ENCODE assay signal across 27 mouse cellular contexts in genomic region chr14:30092021-30092420, GRCm38 (mm10).
DNase-seq lines count a peak whose midpoint lies in the region; ATAC-seq lines count a peak whose summit lies in the region.
"Had no signal": no experiment of that assay in that cellular context is flagged by ENCODE, and none has a peak within 500 bp of the region (broad histone marks: within the 10 kb centered on the region; RNA-seq: fewer than 3 reads in every experiment).

No protein-coding gene starts in this region.

- H3K9ac ChIP-seq in hindbrain, embryonic 11.5 days (ENCODE audit: low read depth, low read length), result no peak overlapping the region
- H3K9ac ChIP-seq in neural tube, embryonic 15.5 days (replicated peaks), result no peak overlapping the region
- H3K9ac ChIP-seq: embryonic facial prominence, embryonic 12.5 days; embryonic facial prominence, embryonic 15.5 days; forebrain, embryonic 12.5 days; forebrain, embryonic 15.5 days; heart, embryonic 12.5 days; heart, embryonic 15.5 days; hindbrain, embryonic 12.5 days had no signal

- no peaks in the 10 kb centered on the region for H3K9me3 ChIP-seq in hindbrain, embryonic 11.5 days (ENCODE audit: control insufficient read depth, low read length)
- no peaks in the 10 kb centered on the region for H3K9me3 ChIP-seq in neural tube, embryonic 15.5 days (replicated peaks)
- H3K9me3 ChIP-seq: embryonic facial prominence, embryonic 12.5 days; embryonic facial prominence, embryonic 15.5 days; forebrain, embryonic 12.5 days; forebrain, embryonic 15.5 days; G1E; heart, embryonic 12.5 days; heart, embryonic 15.5 days; hindbrain, embryonic 12.5 days had no signal

- no peak overlapping the region for H3K4me3 ChIP-seq in hindbrain, embryonic 11.5 days (ENCODE audit: low read depth, low read length)
- no peak overlapping the region for H3K4me3 ChIP-seq in neural tube, embryonic 15.5 days (replicated peaks)
- H3K4me3 ChIP-seq: embryonic facial prominence, embryonic 12.5 days; embryonic facial prominence, embryonic 15.5 days; erythroblast, embryonic 14.5 days; forebrain, embryonic 12.5 days; forebrain, embryonic 15.5 days; heart, embryonic 12.5 days; heart, embryonic 15.5 days; hindbrain, embryonic 12.5 days had no signal

- no peak for ATAC-seq in hindbrain, embryonic 11.5 days (ENCODE audit: low FRiP score)
- no peak for ATAC-seq in neural tube, embryonic 15.5 days (ENCODE audit: low FRiP score)
- ATAC-seq: forebrain, embryonic 15.5 days; hindbrain, embryonic 16.5 days; Patski had no signal

- H3K4me2 ChIP-seq in hindbrain, embryonic 11.5 days (replicated peaks; ENCODE audit: low read depth, low read length), result no peak overlapping the region
- no peak overlapping the region for H3K4me2 ChIP-seq in neural tube, embryonic 15.5 days
- H3K4me2 ChIP-seq: embryonic facial prominence, embryonic 12.5 days; embryonic facial prominence, embryonic 15.5 days; forebrain, embryonic 12.5 days; forebrain, embryonic 15.5 days; heart, embryonic 12.5 days; heart, embryonic 15.5 days; hindbrain, embryonic 12.5 days had no signal

- 83% methylated on average over 2 of the region's 2 CpGs for WGBS in hindbrain, embryonic 11.5 days
- WGBS in neural tube, embryonic 15.5 days, result 78% methylated on average over 2 of the region's 2 CpGs

- DNase-seq in thymus, adult 18-20 months, result peak; percentile 26 to 31
- peak; percentile 77 for DNase-seq in thymus, postnatal 0 days (ENCODE audit: low spot score)
- DNase-seq in thymus, postnatal 25 days, result peak; percentile 52
- no peak for DNase-seq in ovary, postnatal 36 days (ENCODE audit: low spot score)
- DNase-seq in hindbrain, embryonic 11.5 days (ENCODE audit: low spot score), result no peak
- DNase-seq: B cell, adult 2 months; cerebellum, adult 11 months; cerebellum, adult 2 months; cerebellum, adult 9-11 months; cerebellum, postnatal 25 days; gastrocnemius, postnatal 25 days; heart, adult 18-20 months; heart, postnatal 10 days; heart, postnatal 36 days had no signal

- no peaks in the 10 kb centered on the region for H3K4me1 ChIP-seq in hindbrain, embryonic 11.5 days (replicated peaks; ENCODE audit: control insufficient read depth, insufficient read depth, low read length)
- H3K4me1 ChIP-seq in neural tube, embryonic 15.5 days, result no peaks in the 10 kb centered on the region
- H3K4me1 ChIP-seq: embryonic facial prominence, embryonic 12.5 days; embryonic facial prominence, embryonic 15.5 days; forebrain, embryonic 12.5 days; forebrain, embryonic 15.5 days; heart, embryonic 15.5 days; hindbrain, embryonic 12.5 days had no signal

- no peak overlapping the region for H3K27ac ChIP-seq in hindbrain, embryonic 11.5 days (ENCODE audit: low read depth, low read length)
- no peak overlapping the region for H3K27ac ChIP-seq in neural tube, embryonic 15.5 days (replicated peaks)
- H3K27ac ChIP-seq: embryonic facial prominence, embryonic 12.5 days; embryonic facial prominence, embryonic 15.5 days; forebrain, embryonic 12.5 days; forebrain, embryonic 15.5 days; heart, embryonic 15.5 days; hindbrain, embryonic 12.5 days had no signal

- H3K36me3 ChIP-seq in hindbrain, embryonic 11.5 days (ENCODE audit: control insufficient read depth, insufficient read depth, low read length), result no peaks in the 10 kb centered on the region
- H3K36me3 ChIP-seq in neural tube, embryonic 15.5 days, result peaks cover 34% of the 10 kb centered on the region
- H3K36me3 ChIP-seq: embryonic facial prominence, embryonic 12.5 days; forebrain, embryonic 12.5 days; G1E; heart, embryonic 15.5 days; hindbrain, embryonic 12.5 days had no signal

- H3K27me3 ChIP-seq in hindbrain, embryonic 11.5 days (ENCODE audit: control insufficient read depth, insufficient read depth, low read length), result no peaks in the 10 kb centered on the region
- no peaks in the 10 kb centered on the region for H3K27me3 ChIP-seq in neural tube, embryonic 15.5 days (replicated peaks)
- H3K27me3 ChIP-seq: CH12.LX; embryonic facial prominence, embryonic 12.5 days; embryonic facial prominence, embryonic 15.5 days; forebrain, embryonic 12.5 days; forebrain, embryonic 15.5 days; heart, embryonic 12.5 days; heart, embryonic 15.5 days; hindbrain, embryonic 12.5 days; Patski had no signal

Comparison
In these comparisons a context has a peak if more than half of its experiments do, and no peak if none do; other contexts are left out.
1. DNase-seq: peak in thymus, adult 18-20 months (2 of 2), thymus, postnatal 0 days (single experiment) and thymus, postnatal 25 days (single experiment); none in ovary, postnatal 36 days (single experiment) and hindbrain, embryonic 11.5 days (single experiment).